Mouse (Mus musculus): ENCODE data around the gene Arl5b.

GRCm38 (mm10) chr2:15049117-15049873 is at the start of gene Arl5b:
- TF ChIP-seq CTCF (IDR thresholded peaks at IDR 0.05; ENCODE audit: low read depth): peak; percentile 26; the same call in 1 of the 2 replicates
- TF ChIP-seq EP300 (IDR thresholded peaks at IDR 0.05; ENCODE audit: low read depth): no peak

Data from liver, embryonic 14.5 days (tissue).